Mouse (Mus musculus): Measurements from ENCODE around the gene Gabarapl2.

The Gabarapl2 gene

DNA sequence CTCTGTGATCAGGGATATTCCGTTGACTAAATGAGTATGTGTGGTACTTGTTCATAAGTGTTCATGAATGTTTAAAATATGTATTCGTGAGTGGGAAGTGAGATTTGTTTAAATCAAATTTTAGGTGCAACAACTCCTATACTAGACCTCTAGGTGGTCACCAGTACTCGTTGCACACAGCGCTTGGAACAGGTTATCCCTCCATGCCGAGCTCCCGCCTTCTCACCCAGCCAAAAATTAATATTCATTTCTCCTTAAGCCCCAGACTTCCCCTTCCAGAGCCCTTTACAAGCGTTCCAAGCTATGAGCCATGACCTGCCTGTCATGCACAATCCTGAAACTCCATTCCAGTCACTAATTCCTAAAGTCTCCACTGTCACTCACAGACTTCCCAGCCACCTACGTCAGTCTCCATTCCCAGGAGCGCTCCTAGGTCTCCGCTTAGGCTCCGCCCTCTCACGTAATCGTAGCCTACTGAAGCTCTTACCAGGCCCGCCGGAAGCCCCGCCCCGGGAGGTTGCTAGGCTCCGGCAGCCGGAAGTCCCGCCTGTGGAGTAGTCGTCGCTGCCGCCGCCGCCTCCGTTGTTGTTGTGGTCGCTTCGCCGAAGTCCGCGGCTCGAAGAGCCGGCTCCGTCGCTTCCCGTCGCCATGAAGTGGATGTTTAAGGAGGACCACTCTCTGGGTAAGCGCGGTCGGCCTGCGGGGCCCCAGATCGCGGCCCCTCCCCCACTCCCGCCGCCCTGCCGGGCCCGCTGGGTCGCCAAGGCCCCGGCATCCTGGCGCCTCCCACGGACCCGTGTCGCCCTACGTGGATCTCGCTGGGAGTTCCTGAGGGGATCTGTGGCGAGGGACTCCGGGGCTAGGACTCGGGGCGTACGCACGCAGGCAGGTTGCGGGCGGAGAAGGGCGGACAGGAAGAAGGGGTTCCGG lies at the start of gene Gabarapl2:
Gene Gabarapl2 (plus strand): TSS at position 533 of the 930 bp plus-strand sequence.
- DNase-seq (ENCODE audit: low spot score in 2 of 2): peak; percentile 95 to 98

- no peak for DNase-seq (ENCODE audit: low spot score in 2 of 2)
Measured at GRCm38 (mm10) chr8:111890911-111891303, 49.6 kb upstream of the Gabarapl2 start.

DNA sequence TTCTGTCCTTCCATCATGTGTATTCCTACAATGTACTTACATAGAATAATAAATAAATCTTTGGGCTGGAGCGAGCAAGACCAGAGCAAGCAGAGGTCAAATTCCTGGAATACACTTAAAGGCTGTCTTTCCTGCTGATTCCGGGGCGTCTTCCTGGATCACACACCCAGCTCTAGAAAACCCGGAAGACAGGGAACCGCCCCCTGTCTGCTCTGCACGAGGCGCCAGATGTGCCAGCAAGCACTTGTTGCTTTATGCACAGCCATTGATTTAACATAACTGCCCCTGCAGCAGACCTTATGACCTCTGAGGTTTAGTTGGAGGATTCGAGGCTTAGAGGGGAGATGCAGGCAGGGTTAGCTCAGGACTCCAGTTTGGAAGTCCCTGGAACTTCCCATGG lies 48.5 kb upstream of the Gabarapl2 start:
- no peak for DNase-seq (ENCODE audit: low spot score in 2 of 2)

DNA sequence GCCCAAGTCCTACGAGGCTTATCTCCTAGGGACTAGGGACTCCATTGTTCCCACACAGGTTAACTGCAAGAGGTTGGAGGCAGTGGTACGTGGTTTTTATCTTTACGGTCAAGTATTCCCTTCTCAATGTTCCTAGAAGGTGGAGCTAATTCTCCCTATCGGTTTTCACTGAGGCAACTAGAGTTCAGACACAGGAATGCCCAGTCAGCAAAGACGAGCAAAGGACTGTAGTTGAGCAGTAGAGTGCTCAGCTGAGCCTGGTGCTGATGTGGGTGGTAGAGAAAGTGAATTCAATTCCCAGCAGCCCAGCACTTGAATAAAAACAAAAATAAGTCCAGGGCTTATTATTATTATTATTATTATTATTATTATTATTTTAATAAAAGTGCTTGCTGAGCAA lies 47.9 kb upstream of the Gabarapl2 start:
- no peak for DNase-seq (ENCODE audit: low spot score in 2 of 2)

DNA sequence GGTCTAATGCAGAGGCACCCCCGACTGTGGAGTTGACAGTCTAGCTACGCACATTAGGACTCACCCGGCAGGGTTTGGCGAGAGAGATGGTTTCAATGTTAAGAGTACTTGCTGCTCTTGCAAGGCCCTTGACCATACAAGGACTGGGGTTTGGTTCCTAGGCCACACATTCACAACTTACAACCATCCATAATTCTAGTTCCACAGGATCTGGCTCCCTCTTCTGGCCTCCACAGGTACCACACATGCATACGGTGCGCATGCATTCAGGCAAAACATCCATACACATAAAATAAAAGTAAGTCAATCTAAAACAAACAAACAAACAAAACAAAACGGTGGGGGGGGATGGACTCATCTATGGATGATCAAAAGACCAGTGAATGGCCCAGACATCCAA lies 45.5 kb upstream of the Gabarapl2 start:
- DNase-seq (ENCODE audit: low spot score in 2 of 2): no peak

DNA sequence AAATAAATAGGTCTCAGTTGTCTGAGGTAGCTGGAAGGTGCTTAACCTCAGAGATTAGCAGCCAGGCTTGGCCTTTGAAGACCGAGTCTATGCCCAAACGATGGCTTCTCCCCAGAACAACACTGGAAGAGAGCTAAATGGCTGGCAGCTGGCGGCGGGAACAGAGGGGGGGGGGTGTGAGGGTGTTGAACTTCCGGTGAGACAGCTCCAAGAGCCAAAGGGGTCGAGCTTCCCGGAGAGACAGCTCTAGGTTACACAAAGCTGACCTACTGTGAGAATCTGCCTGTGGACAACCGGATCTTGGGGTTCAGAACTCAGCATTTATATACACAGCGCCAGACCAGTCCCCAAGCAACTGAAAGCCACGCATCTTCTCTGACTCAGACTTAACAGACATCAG lies 41.9 kb upstream of the Gabarapl2 start:
- DNase-seq (ENCODE audit: low spot score in 2 of 2): no peak

DNA sequence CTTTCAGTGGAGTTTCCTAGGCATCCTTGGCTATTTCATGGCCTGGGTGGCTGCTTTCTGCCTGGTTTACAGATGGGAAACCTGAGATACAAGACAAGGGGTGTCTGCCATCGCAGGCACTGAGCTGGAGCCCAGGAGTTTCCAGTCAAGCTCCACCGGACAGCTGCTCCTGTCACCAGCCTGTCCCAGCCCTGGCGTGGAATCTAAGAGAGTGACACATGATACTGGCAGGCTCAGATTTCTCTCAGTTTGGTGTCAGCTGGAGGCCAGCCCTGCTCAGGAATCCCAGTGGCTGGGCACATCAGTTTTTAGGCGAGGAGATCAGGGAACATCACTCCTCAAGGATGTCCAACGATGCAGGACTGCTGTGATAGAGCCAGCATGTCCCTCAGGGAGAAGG lies 38.4 kb upstream of the Gabarapl2 start:
- no peak for DNase-seq (ENCODE audit: low spot score in 2 of 2)

DNA sequence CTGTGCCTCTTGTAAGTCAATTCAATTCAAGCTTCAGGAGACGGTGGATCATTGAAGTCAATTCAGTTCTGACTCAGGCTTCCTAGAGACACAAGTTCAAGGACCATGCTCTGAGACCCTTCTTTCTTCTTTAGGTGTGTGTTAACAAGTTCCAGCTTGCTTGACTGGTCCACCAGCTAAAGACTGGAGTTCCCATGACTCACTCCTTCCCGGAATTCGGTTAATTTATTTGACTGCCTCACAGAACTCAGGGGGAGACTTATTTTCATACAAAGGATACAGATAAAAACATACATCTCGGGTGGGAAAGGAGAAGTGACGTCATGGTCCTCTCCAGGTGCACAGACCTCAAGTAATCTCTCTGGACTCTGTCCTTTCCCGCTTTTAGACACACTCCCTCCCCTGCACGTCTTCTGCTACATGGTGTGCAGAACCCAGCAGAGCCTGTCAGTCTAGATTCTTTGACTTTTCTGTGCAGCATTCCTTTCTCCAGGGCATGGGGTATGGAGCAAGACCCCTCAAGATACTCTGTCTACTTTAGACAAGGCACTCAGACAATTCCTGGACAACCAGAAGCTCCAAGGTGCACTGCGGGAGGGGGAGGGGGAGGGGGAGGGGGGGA lies 34.9 kb upstream of the Gabarapl2 start:
- no peak for DNase-seq (ENCODE audit: low spot score in 2 of 2)

- DNase-seq (ENCODE audit: low spot score in 2 of 2): no peak
Measured at GRCm38 (mm10) chr8:111909621-111910450, 30.7 kb upstream of the Gabarapl2 start, which contains the start of gene Chst5. Gene Chst5, minus strand, starts transcription at chr8:111910447.

DNA sequence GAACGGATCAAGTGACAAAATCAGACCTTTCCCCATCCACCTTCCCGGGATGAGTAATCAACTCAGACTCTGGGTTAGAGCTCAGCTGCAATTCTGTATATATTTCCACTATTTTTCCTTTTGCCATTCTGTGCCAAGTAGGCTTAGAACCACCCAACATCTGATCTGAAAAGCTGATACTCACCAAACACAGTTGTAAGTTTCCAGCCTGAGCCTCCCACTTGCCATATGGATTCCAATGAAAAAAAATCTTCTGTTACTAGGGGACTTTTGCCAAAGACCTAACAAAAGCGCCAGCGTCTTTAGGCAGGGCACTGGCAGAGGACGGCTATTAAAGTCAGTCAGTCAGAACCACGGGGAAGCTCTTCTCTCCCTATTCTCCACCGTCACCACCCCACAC lies 28.9 kb upstream of the Gabarapl2 start:
- no peak for DNase-seq (ENCODE audit: low spot score in 2 of 2)

- no peak for DNase-seq (ENCODE audit: low spot score in 2 of 2)
Measured at GRCm38 (mm10) chr8:111912860-111913432, 27.6 kb upstream of the Gabarapl2 start.

- DNase-seq (ENCODE audit: low spot score in 2 of 2): no peak
Measured at GRCm38 (mm10) chr8:111919663-111920062, 20.8 kb upstream of the Gabarapl2 start.

DNA sequence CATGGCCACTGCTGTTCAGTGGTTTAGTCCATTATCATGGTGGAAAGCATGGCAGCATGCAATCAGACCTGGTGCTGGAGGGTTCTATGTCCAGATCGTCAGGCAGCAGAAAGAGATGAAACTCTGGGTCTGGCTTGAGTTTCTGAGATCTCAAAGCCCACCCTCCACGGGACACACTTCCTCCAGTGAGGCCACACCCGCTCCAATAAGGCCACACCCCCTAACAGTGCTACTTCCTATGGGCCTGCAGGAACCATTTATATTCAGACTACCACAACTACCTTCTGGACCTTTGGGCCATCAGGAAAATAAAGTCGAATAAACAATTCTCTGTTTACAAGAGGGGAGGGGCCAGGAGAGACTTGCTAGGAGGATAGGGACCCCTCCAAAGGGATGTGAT lies 19.5 kb upstream of the Gabarapl2 start:
- DNase-seq (ENCODE audit: low spot score in 2 of 2): no peak

GRCm38 (mm10) chr8:111923383-111923804 lies 17.1 kb upstream of the Gabarapl2 start:
- peak; percentile 54 to 83 for DNase-seq (ENCODE audit: low spot score in 2 of 2)

- no peak for DNase-seq (ENCODE audit: low spot score in 2 of 2)
Measured at GRCm38 (mm10) chr8:111924976-111925375, 15.5 kb upstream of the Gabarapl2 start.

DNA sequence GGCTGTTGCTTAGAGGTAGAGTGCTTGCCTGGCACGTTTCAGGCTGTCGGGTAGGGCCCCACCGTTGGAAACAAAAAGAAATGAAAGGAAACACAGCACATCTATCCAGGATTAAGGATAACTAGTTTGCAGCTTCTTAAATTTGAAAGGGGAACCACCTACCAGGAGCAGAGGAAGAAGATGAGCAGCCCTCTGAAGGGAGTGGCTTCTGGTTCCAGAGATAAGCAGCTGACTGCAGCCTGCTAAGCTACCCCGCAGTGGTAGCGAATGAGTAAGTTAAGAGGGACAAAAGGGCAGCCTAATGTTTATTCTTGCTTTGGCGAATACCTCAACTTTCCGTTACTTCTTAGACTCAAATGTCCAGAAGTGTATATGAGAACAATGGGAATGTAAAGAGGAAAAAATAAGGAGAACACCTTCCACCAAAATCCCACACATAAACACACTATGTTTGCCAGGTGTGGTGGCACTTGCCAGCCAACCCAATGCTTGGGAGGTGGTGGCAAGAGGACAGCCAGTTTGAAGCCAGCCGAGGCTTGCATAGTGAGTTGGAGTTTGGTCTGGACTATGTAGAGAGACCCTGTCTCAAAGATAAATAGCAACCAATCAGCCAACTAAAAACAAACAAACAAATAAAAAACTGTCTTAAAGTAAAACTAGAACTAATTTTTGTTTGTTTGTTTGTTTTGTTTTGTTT lies 10.7 kb upstream of the Gabarapl2 start:
- DNase-seq (ENCODE audit: low spot score in 2 of 2): peak in 1 of 2 experiments; percentile 47

GRCm38 (mm10) chr8:111931721-111932120 lies 8.8 kb upstream of the Gabarapl2 start:
- no peak for DNase-seq (ENCODE audit: low spot score in 2 of 2)

GRCm38 (mm10) chr8:111932580-111933336 lies 7.7 kb upstream of the Gabarapl2 start:
- peak; percentile 78 to 82 for DNase-seq (ENCODE audit: low spot score in 2 of 2)

DNA sequence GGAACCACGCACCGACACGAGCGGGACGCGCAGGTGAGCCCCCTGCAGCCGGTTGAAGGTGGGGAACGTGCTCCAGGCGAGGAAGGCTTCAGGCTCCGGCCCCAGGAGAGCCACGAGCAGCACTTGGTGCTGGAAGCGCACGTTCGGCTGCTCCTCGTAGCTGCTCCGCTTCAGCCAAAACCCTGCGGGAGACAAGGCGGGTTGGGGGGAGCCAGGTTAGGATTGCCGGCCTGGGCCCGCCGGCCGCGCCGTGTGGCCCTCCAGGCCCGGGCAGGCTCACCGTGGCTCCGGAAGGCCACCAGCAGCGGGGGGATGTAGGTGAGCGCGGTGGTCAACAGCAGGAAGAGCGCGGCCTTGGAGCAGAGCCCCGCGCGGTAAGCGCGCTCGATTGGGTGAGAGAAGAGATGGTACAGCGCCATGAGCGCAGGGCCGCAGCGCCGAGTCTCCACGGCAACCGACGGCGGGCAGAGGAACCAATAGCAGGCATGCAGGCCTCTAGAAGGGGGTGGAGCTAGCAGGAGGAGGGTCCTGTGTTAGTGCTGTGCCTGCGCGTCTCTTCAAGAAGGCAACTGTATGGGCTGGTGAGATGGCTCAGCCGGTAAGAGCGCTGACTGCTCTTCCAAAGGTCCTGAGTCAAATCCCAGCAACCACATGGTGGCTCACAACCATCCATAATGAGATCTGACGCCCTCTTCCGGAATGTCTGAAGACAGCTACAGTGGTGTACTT lies 7.0 kb upstream of the Gabarapl2 start, which contains the start of gene Tmem231:
Gene Tmem231 (minus strand): TSS at position 534 of the 729 bp plus-strand sequence.
- DNase-seq (ENCODE audit: low spot score in 2 of 2): peak; percentile 89 to 92
